Mouse (Mus musculus) G1E (cell line): ENCODE results near the gene Oard1. TPM values are rescaled to one million over a fixed set of nuclear protein-coding genes. Genes with fewer than 3 reads are reported as not detected.
A peak's percentile ranks its signal among the peaks of the same experiment; 100 is the strongest.

Experiments
- ATAC-seq: 2 replicates; pipeline ENCODE4 v1.8.0; 2016; ENCODE audit warnings: mild to moderate bottlenecking; ENCODE audit not compliant: insufficient number of reproducible peaks, poor library complexity, low FRiP score, severe bottlenecking; ENCODE audit errors: extremely low read depth
- DNase-seq: peaks from one replicate; pipeline ENCODE4 v3.0.0; 2012; ENCODE audit warnings: low spot score
- H3K27me3 ChIP-seq: 2 replicates; pipeline ENCODE4 v1.6.1; 2012; ENCODE audit warnings: mild to moderate bottlenecking, low read length, inconsistent platforms; ENCODE audit not compliant: insufficient read depth
- H3K36me3 ChIP-seq: replicated peaks from 2 replicates; pipeline ENCODE3; 2012; ENCODE audit warnings: mild to moderate bottlenecking, inconsistent platforms
- H3K4me1 ChIP-seq: 2 replicates; pipeline ENCODE4 v1.6.1; 2012; ENCODE audit warnings: low read depth, low read length, inconsistent platforms, mixed read lengths; ENCODE audit not compliant: insufficient read depth
- H3K4me3 ChIP-seq: 2 replicates; pipeline ENCODE4 v1.5.1; 2012; ENCODE audit warnings: low read depth, mild to moderate bottlenecking, inconsistent platforms, low read length, moderate library complexity, mixed read lengths
- H3K9me3 ChIP-seq: replicated peaks from 2 replicates; pipeline ENCODE4 v1.6.1; 2012; ENCODE audit warnings: inconsistent platforms
- CTCF ChIP-seq: IDR thresholded peaks from 2 replicates; pipeline ENCODE4 v1.5.1; 2012; ENCODE audit warnings: low read depth, low read length, inconsistent platforms, mixed read lengths
- GATA1 ChIP-seq: IDR thresholded peaks from 2 replicates; pipeline ENCODE4 v1.6.1; 2012; ENCODE audit warnings: borderline replicate concordance, low read length, inconsistent platforms, mixed read lengths
- GATA2 ChIP-seq: IDR thresholded peaks from 2 replicates; pipeline ENCODE4 v1.6.1; 2012; ENCODE audit warnings: low read depth, low read length, inconsistent platforms, borderline replicate concordance
- POLR2AphosphoS5 ChIP-seq: IDR thresholded peaks from 2 replicates; pipeline ENCODE4 v1.6.1; 2012; ENCODE audit warnings: low read depth, low read length, inconsistent platforms; ENCODE audit not compliant: insufficient replicate concordance
- TAL1 ChIP-seq: conservative IDR thresholded peaks from 2 replicates; pipeline ENCODE4 v1.6.1; 2012; ENCODE audit warnings: low read depth, low read length, inconsistent platforms, mixed read lengths
- polyA plus RNA-seq: library from polyadenylated mRNA; stranded (reverse); fragments of >175 nt; gene quantifications from 2 replicates; pipeline ENCODE4 v1.2.3, GENCODE M21; 2012
- total RNA-seq, 2 experiments: library from RNA; stranded (forward) in 1 of 2; stranded (reverse) in 1 of 2; fragments of 200-1000 nt in 1 of 2; fragments of >200 nt in 1 of 2; fragmentation: Nextera tagmentation in 1 of 2; gene quantifications; 2 replicates each; pipeline ENCODE4 v1.2.3; 2014 to 2017

Oard1 gene
- total and polyA plus RNA-seq, 3 experiments = 5.0 to 83.4 (median 34.3) TPM

DNA sequence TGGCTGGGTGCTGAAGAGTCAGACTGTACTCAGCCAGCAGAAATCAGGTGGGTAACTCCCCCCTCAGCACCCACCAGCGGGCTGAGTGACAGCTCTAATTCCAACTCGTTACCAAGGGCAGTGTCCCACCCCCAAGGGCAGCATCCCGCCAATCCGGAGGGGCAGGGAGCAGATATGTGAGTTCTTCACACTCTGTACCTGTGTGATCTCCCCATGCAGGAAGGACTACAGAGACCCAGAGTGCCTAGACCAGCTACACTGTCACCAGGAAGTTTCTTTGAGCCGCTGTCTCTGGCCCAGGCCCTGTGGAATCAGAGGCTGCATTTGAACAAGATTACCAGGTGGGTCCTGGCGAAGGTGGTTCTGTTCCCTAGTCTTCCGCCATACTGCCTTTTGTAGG, 44.4 kb downstream of the Oard1 start:
- Histone ChIP-seq H3K36me3 (peaks cover 32% of the 10 kb centered on the region), H3K4me3 (peak overlapping the region; percentile 71), H3K27me3 (no peaks in the 10 kb centered on the region), H3K9me3 (no peaks in the 10 kb centered on the region), H3K4me1 (peaks cover 94% of the 10 kb centered on the region)
- no peak for TF ChIP-seq GATA2
- no peak for TF ChIP-seq POLR2AphosphoS5
- TF ChIP-seq TAL1 = no peak
- no peak for TF ChIP-seq CTCF
- TF ChIP-seq GATA1 = no peak
- DNase-seq = no peak
- ATAC-seq = no peak

DNA sequence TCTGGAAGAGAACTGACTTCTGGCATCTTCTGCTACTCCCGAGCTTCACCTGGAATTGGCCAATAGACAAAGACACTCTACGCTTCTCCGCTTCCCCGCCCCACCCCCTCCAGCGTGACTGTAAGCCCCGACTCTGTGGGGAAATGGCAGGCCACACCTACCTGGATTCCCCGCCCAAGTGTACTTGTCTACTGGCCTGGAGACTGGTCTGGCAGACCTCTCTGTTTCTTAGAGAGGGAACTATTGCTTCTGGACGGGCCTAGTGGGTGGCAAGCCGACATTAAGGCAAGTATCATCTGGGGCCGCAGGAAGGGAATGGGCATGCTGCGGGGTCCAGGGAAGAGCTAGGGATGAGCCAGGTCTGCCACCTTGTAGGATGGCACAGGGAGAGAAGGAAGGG, 44.9 kb downstream of the Oard1 start, which contains the start of gene Unc5cl:
Unc5cl (plus strand) TSS at position 214 of the 400 bp plus-strand sequence.
- no peaks in the 10 kb centered on the region for H3K27me3 ChIP-seq
- no peak for TF ChIP-seq POLR2AphosphoS5
- TF ChIP-seq TAL1 = no peak
- TF ChIP-seq GATA2 = no peak
- no peak for TF ChIP-seq CTCF
- TF ChIP-seq GATA1 = no peak
- H3K9me3 ChIP-seq = no peaks in the 10 kb centered on the region
- DNase-seq (peak; percentile 76), ATAC-seq (peak; percentile 58)
- peaks cover 95% of the 10 kb centered on the region for H3K4me1 ChIP-seq
- peaks cover 33% of the 10 kb centered on the region for H3K36me3 ChIP-seq
- peak within 1 kb of the TSS; percentile 71 for H3K4me3 ChIP-seq

DNA sequence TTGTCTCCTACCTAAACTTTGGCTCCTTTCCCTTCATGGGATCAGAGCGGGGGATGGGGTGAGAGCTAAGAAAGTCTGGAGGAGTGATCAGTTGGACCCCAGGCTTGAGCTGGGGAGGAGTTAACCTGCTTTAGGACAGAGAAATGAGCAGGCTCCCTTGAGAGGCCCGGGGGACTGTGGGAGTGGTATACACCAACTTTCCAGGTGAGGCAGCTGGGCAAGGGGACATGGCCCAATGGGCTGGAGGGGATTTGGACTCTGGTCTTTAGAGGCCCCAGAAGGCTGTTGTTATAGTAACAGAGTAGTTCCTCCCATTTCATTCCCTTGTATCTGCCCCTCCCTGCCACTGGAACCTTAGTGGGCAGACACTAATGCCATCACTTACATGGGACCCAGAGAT, 46.1 kb downstream of the Oard1 start:
- DNase-seq = no peak
- Histone ChIP-seq H3K4me1 (peaks cover 94% of the 10 kb centered on the region), H3K4me3 (peak overlapping the region; percentile 71; the same call in 1 of the 2 replicates), H3K9me3 (no peaks in the 10 kb centered on the region), H3K27me3 (no peaks in the 10 kb centered on the region), H3K36me3 (peaks cover 36% of the 10 kb centered on the region)
- TF ChIP-seq GATA2 (no peak), TAL1 (no peak), POLR2AphosphoS5 (no peak), GATA1 (no peak), CTCF (no peak)
- ATAC-seq = no peak

DNA sequence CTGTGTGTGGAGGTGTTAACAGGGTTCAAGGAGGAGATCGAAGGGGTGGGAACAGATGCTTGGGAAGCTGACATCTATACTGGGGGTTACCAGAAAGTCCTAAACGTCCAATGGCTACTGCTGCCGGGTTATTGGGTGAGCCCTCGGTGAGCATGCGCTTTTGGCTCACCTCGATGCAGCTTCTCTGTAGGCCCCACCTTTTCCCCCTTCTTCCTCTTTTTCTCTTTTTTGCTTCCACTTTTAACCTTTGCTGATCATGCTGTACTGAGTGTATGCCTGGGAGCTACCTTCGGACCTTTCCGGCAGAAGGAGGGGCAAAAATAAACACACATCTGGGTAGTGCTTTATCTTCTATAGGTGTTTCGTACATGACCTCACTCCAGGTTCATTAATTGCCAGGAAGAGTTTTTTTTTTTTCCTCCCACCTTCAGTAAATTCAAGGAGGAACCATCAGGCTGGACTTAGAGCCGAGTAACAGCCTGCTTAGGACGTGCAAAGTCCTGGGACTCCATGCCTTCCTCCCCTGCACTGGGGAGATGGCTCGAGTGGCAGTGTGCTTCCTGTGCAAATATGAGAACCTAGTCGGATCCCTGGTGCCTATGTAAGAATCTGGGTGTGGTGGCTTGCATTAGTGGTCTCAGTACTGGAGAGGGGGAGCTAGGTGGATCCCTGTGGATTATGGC, 48.3 kb downstream of the Oard1 start:
- peak; percentile 37 for ATAC-seq
- Histone ChIP-seq H3K4me3 (peak overlapping the region; percentile 51; the same call in 1 of the 2 replicates), H3K27me3 (no peaks in the 10 kb centered on the region), H3K4me1 (peaks cover 84% of the 10 kb centered on the region), H3K9me3 (no peaks in the 10 kb centered on the region), H3K36me3 (peaks cover 57% of the 10 kb centered on the region)
- TF ChIP-seq GATA1 = no peak
- TF ChIP-seq GATA2 = no peak
- no peak for TF ChIP-seq POLR2AphosphoS5
- TF ChIP-seq CTCF = no peak
- no peak for TF ChIP-seq TAL1
- peak; percentile 74 for DNase-seq

DNA sequence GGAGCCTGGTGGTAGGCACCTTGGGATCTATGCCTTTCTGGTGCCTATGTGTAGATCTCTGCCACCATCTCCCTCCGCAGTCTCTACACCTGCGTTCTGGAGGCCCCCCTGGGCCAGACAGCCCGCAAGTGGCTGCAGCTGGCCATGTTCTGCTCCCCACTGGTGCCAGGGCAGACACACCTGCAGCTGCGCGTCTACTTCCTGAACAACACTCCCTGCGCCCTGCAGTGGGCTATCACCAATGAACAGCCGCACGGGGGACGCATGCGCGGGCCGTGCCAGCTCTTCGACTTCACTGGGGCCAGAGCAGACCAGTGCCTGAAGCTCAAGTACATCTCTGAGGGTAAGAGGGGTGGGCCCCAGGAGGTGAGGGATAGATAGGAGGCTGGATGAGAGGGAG, 52.3 kb downstream of the Oard1 start:
- no peak for ATAC-seq
- Histone ChIP-seq H3K27me3 (no peaks in the 10 kb centered on the region), H3K36me3 (peaks cover 89% of the 10 kb centered on the region), H3K4me3 (no peak overlapping the region), H3K9me3 (no peaks in the 10 kb centered on the region), H3K4me1 (peaks cover 48% of the 10 kb centered on the region)
- TF ChIP-seq TAL1 (no peak), POLR2AphosphoS5 (no peak), GATA1 (no peak), GATA2 (no peak), CTCF (no peak)
- DNase-seq = no peak

DNA sequence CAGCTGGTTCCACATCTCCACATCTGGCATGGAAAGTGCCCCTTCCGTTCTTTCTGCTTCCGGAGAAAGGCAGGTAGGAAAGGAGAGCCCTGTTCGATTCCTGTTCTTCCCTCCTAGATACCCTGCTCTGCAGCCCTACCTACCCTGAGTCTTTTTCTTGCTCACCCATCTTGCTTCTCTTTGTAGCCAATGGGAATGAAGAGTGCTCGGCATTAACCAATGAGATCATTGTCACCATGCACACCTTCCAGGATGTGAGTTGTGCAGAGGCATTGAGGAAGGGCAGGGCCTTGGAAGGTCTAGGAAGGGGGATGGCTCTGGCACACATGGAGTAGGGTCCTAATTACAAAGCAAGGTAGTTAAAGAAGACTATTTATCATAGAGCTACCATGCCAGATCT, 53.6 kb downstream of the Oard1 start:
- Histone ChIP-seq H3K27me3 (no peaks in the 10 kb centered on the region), H3K4me1 (peaks cover 37% of the 10 kb centered on the region), H3K4me3 (no peak overlapping the region), H3K36me3 (peaks cover 95% of the 10 kb centered on the region), H3K9me3 (no peaks in the 10 kb centered on the region)
- ATAC-seq (no peak), DNase-seq (no peak)
- TF ChIP-seq GATA2 (no peak), TAL1 (no peak), GATA1 (no peak), POLR2AphosphoS5 (no peak), CTCF (no peak)

Other genes starting within 250 kb of the Oard1 start
- gene A530064D06Rik, start 242.7 kb upstream of the Oard1 start, total RNA-seq (2014; fragmentation: Nextera tagmentation) = not detected in 2 replicates
- 0.17 and 0.27 TPM in 2 replicates for gene A530064D06Rik, start 242.7 kb upstream of the Oard1 start, total RNA-seq (2017)
- not detected in 2 replicates for gene A530064D06Rik, start 242.7 kb upstream of the Oard1 start, polyA plus RNA-seq
- not detected in 2 replicates for gene Trem1, start 177.2 kb upstream of the Oard1 start, total RNA-seq (2014; fragmentation: Nextera tagmentation)
- gene Trem1, start 177.2 kb upstream of the Oard1 start, total RNA-seq (2017) = 0.05 and 0.06 TPM in 2 replicates
- not detected in 2 replicates for gene Trem1, start 177.2 kb upstream of the Oard1 start, polyA plus RNA-seq
- gene Trem3, start 162.2 kb upstream of the Oard1 start, total RNA-seq (2014; fragmentation: Nextera tagmentation) = not detected in 2 replicates
- not detected in 2 replicates for gene Trem3, start 162.2 kb upstream of the Oard1 start, total RNA-seq (2017)
- gene Trem3, start 162.2 kb upstream of the Oard1 start, polyA plus RNA-seq = not detected in 2 replicates
- 2.3 TPM in 1 of 2 replicates, not detected in the other for gene Treml4, start 145.7 kb upstream of the Oard1 start, total RNA-seq (2014; fragmentation: Nextera tagmentation)
- gene Treml4, start 145.7 kb upstream of the Oard1 start, total RNA-seq (2017) = 1.4 and 2.2 TPM in 2 replicates
- gene Treml4, start 145.7 kb upstream of the Oard1 start, polyA plus RNA-seq = 0.22 and 0.33 TPM in 2 replicates
- gene Treml2, start 110.5 kb upstream of the Oard1 start, total RNA-seq (2014; fragmentation: Nextera tagmentation) = 84.3 and 99.8 TPM in 2 replicates
- gene Treml2, start 110.5 kb upstream of the Oard1 start, total RNA-seq (2017) = 63.4 and 71.0 TPM in 2 replicates
- gene Treml2, start 110.5 kb upstream of the Oard1 start, polyA plus RNA-seq = 14.3 and 15.6 TPM in 2 replicates
- gene B430306N03Rik, start 93.9 kb upstream of the Oard1 start, total RNA-seq (2014; fragmentation: Nextera tagmentation) = 1.0 and 1.7 TPM in 2 replicates
- gene B430306N03Rik, start 93.9 kb upstream of the Oard1 start, total RNA-seq (2017) = 0.87 and 0.93 TPM in 2 replicates
- 0.20 and 0.21 TPM in 2 replicates for gene B430306N03Rik, start 93.9 kb upstream of the Oard1 start, polyA plus RNA-seq
- gene Trem2, start 63.6 kb upstream of the Oard1 start, total RNA-seq (2014; fragmentation: Nextera tagmentation) = 0.44 and 2.3 TPM in 2 replicates
- gene Trem2, start 63.6 kb upstream of the Oard1 start, total RNA-seq (2017) = 0.60 and 0.87 TPM in 2 replicates
- gene Trem2, start 63.6 kb upstream of the Oard1 start, polyA plus RNA-seq = 1.0 and 1.3 TPM in 2 replicates
- gene Treml1, start 50.1 kb upstream of the Oard1 start, total RNA-seq (2014; fragmentation: Nextera tagmentation) = not detected in 2 replicates
- 6.7 and 7.2 TPM in 2 replicates for gene Treml1, start 50.1 kb upstream of the Oard1 start, total RNA-seq (2017)
- gene Treml1, start 50.1 kb upstream of the Oard1 start, polyA plus RNA-seq = 0.34 and 0.65 TPM in 2 replicates
- 193 and 203 TPM in 2 replicates for gene Nfya, start 108 bp upstream of the Oard1 start, total RNA-seq (2014; fragmentation: Nextera tagmentation)
- 22.5 and 27.4 TPM in 2 replicates for gene Nfya, start 108 bp upstream of the Oard1 start, total RNA-seq (2017)
- 41.1 and 43.3 TPM in 2 replicates for gene Nfya, start 108 bp upstream of the Oard1 start, polyA plus RNA-seq
- gene Apobec2, start 22.9 kb downstream of the Oard1 start, total RNA-seq (2014; fragmentation: Nextera tagmentation) = not detected in 2 replicates
- gene Apobec2, start 22.9 kb downstream of the Oard1 start, total RNA-seq (2017) = 0.06 and 0.11 TPM in 2 replicates
- not detected in 2 replicates for gene Apobec2, start 22.9 kb downstream of the Oard1 start, polyA plus RNA-seq
- 84.5 and 99.5 TPM in 2 replicates for gene Tspo2, start 41.5 kb downstream of the Oard1 start, total RNA-seq (2014; fragmentation: Nextera tagmentation)
- 57.0 and 61.3 TPM in 2 replicates for gene Tspo2, start 41.5 kb downstream of the Oard1 start, total RNA-seq (2017)
- 23.0 and 47.5 TPM in 2 replicates for gene Tspo2, start 41.5 kb downstream of the Oard1 start, polyA plus RNA-seq
- 22.1 and 25.9 TPM in 2 replicates for gene Unc5cl, start 44.9 kb downstream of the Oard1 start, total RNA-seq (2014; fragmentation: Nextera tagmentation)
- gene Unc5cl, start 44.9 kb downstream of the Oard1 start, total RNA-seq (2017) = 15.6 and 17.6 TPM in 2 replicates
- 15.9 and 16.3 TPM in 2 replicates for gene Unc5cl, start 44.9 kb downstream of the Oard1 start, polyA plus RNA-seq